Mouse (Mus musculus): ENCODE data around the gene Rbks. TPM values are rescaled to one million over a fixed set of nuclear protein-coding genes. Genes with fewer than 3 reads are reported as not detected.
A peak's percentile ranks its signal among the peaks of the same experiment; 100 is the strongest.

Rbks gene
- 10 to 100 TPM; 18.7 to 19.4 TPM for polyA plus RNA-seq (2017; shearing (Covaris generic))

GRCm38 (mm10) chr5:31696971-31697643 lies at the start of gene Rbks:
Gene Rbks (minus strand): TSS chr5:31697627.
- no peak for ATAC-seq

DNA sequence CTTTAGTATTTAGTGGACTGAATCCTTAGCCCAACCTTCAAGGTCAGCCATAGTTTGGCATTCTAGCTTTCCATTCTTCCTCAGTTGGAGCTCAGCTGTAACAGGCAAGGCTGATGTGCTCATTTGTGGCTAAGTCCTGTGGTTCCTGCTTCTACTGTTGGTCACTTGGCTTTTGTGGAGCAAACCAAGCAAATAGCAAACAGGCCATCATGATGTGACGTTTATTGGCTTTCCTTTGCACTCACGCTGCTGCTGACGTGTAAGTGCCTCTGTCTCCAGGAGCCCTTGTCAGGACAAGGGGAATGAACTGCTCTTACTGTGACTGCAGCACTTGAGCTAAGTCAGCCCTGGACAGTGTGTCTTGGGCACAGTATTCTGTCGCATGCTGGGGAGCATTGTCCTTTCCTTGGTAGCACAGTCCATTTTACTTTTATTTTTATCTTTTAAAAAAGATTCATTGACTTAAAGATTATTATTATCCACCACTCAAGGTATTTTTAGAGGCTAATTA lies 45.1 kb upstream of the Rbks start:
- ATAC-seq = no peak

GRCm38 (mm10) chr5:31741931-31742330 lies 44.5 kb upstream of the Rbks start:
- no peak for ATAC-seq

DNA sequence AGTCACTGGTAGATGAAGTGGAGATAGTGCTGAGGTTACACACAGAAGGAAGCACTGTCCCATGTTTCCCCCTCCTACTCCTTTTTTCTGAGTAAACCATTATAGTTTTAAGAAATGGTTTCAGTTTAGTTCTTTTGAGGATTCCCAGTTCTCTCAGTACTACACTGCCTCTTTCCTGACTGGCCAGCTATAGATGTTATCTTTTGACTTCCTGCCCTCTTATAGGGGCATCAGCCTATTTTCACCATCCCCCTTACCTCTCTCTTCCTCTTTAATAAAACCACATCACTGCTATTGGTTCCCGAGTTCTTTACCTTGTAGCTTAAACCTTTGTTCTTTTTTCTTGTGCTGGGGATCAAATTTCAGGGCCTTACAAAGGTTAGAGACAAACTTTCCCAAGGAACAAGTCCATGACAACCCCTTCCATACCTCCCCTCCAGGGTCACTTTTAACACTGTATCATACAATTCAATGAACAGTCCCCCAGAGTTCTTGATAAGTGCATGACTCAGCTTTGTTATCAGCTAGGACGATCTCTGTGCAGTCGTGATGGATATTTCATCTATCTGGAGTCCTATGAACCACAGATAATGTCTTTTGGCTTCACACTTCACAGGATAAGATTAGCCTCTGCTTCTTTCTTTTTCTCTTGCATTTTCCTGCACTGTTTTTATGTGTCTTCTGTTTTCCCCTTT lies 35.4 kb upstream of the Rbks start:
- ATAC-seq = peak; percentile 70

DNA sequence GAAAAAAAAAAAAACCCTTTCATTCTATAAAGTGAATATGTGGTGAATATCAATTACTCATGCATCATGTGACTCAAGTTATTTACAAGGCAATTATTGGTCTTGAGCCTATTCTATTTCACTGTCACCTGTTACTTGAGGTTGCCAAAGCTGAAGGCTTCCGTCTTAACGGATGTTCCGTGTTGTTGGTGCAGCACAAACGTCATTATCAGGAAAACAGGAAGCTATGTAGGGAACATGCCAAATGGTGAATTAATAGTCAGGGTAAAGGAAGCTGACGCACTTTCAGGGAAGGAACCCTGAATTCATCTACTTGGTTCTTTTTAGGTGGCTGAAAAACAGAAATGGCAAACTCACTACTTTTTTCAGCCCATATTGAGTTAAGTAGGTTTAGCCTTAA lies 30.0 kb upstream of the Rbks start:
- ATAC-seq = no peak

DNA sequence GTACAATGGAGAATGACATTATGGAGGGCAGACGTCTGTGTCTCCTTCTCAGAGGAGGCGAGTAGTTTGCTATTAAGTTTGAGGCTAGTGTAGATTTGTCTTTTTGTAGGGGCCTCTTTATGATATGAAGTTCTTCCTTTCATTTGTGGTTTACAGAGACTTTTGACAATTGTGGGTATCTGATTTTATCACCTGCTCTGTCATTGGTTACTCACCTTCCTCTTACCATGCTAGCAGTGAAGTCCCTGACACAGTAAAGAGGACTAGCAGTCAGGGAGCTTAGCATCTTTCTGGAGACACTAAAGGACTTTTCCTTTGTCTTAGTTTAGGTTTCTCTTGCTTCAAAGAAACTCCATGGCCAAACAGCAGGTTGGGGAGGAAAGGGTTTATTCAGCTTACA lies 28.5 kb upstream of the Rbks start:
- peak; percentile 89 for ATAC-seq

- ATAC-seq = no peak
These were observed 27.1 kb upstream of the Rbks start for GRCm38 (mm10) chr5:31724519-31724918.

DNA sequence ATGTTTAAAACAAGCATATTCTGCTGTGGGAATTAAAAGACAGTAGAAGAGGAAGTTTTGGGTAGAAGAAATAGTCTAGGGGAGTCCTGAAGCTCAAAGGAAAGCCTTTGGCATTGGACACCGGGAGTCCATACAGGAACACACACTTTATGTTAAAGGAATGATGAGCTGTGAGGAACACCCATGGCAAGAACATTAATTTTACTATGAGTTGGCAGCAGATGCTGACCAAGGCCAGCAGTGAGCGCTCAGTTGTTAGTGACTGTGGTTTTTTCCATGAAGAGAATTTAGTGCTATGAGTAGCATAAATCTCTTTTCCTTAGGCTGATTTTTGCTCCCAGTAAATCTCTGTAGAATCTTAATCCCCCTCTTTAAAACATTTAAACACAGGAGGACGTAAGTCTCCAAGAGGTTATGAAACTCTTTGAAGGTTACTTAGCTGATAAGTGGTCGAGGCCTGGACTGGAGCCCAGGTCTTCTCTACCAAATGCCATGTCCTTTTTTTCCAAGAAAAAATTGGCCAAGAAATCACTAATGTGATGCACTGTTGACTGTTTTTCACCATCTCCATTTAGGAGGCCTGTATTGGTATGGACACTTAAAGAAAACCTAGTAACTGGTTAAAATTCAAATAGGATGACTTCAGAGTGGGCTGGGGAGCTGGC lies 18.2 kb upstream of the Rbks start:
- no peak for ATAC-seq

DNA sequence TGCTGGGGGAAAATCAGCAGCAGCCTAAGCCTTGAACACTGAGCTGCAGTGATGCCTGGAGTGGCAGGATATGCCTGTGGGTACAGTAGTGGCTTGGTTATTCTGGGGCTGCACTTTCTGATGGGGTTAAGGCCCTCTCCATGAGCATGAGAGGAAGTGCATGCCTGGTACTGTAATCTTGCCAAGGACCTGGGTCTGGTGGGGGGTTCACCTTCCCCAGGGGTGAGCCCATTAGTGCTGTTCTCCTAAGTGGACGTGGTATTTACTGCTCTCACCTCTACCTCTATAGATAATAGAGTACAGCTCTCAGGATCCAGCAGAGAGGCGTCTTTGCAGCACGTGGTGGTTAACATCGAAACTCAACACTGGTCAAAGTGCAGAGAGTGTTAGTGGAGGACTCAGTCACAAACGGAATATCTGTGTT lies 16.4 kb upstream of the Rbks start:
- peak; percentile 86 for ATAC-seq

- ATAC-seq = peak; percentile 43
These were observed 15.9 kb upstream of the Rbks start for GRCm38 (mm10) chr5:31713280-31713711.

DNA sequence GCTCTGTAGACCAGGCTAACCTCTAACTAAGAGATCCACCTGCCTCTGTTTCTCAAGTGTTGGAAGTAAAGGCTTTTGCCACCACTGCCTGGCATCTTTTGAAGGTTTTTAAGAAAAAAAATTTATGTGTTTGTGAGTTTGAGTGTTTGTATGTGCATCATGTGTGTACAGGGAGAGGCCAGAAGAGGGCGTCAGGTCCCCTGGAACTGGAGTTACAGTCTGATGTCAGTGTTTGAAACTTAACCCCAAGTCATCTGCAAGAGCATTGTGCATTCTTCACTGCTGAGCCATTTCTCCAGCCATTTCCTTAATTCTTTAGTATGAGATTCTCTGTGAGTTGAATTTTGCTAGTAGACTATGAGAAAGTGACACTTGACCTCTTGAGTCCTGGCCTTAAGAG lies 12.0 kb upstream of the Rbks start:
- ATAC-seq = no peak

DNA sequence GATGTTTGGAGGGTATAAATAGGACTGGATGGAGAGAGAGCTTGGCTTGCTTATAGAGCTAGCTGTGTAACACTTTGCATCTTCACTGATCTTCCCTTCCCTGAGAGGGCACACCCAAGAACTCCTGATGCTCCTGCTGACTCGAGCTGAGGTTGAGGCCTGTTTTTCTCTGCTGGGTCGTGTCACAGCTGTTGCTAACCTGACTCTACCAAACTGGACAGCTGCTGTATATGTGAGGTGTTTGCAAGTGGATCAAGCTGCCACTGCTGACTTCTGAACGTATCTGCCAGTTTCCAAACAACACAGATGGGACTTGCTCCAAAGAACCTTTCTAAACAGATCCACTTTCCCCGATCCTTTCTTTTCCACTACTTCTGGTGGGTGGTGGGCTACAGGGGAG lies 9.4 kb upstream of the Rbks start:
- ATAC-seq = no peak

DNA sequence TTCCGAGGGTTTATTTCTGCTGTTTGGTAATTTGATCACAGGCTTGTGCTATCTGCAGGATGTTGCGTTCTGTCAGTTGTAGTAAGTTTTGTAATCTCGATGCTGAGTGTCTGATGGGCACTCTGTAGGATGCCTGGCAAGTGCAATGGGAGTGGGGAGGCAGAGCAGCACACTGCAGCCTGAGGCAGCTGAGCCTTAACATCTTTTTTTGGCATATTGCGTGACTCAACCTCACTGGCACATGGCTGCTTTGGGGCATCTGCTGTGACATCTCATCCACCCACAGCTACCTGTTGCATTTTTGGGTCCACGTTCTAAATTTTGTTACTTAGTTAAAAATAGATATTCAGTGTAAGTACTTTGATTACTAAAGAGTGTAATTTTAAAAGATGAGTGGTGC lies 7.5 kb upstream of the Rbks start:
- ATAC-seq = no peak

- no peak for ATAC-seq
These were observed 2.0 kb upstream of the Rbks start for GRCm38 (mm10) chr5:31699397-31699796.

GRCm38 (mm10) chr5:31698931-31699330 lies 1.5 kb upstream of the Rbks start:
- ATAC-seq = no peak

GRCm38 (mm10) chr5:31698297-31698726 lies 885 bp upstream of the Rbks start:
- peak; percentile 90 for ATAC-seq

DNA sequence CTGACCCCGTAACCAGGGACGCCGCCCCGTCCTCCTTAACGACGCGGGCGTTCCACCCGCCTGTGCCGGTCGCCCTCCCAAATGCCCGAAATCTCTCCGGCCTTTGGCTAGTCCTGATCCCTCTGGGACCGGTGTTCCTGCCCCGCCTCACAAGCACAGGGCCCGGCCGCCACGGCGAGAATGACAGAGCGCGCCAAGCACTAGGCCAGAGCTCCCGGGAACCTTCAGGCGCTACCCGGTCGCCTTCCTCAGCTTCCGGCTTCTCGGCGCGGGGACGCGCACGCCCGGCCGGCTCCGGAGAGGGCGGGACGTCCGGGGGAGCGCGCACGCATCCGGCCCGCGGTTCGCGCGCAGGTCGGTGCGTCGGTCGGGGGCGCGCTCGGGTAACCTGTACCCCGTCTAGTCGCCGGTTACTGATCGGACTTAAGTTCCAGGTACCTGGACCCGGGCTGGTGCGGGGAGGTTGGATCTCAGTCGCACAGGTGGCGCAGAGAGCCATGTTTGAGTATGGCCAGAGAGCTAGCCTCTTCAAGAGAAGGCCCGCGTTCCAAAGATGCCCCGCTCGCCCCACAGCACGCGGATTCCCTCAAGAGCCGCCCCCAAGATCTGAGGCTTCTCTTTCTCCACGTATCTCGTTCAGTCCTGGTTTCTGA lies 343 bp upstream of the Rbks start, which contains the start of gene Babam2:
TSS of gene Babam2 (plus strand) at position 41 of the 653 bp plus-strand sequence.
- ATAC-seq = peak; percentile 67

- ATAC-seq = no peak
These were observed 4.2 kb downstream of the Rbks start for GRCm38 (mm10) chr5:31693191-31693590.

DNA sequence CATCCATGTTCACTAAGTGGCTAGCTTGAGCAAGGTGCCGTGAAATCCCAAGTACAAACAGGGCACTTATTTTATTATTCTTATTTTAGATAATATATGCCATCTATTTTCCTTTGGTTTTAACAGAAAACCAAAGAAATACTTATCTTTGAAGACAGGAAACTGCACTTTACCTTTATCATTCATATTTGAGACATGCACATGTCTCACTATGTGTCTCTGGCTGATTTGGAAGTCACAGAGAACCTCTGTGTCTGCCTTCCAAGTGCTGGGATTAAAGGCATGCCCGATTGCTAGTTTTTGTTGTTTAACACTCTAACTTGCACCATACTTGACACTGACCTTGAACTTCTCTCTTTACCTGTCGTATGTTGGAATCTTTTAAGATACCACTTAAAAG lies 9.5 kb downstream of the Rbks start:
- ATAC-seq = no peak

GRCm38 (mm10) chr5:31686040-31686439 lies 11.4 kb downstream of the Rbks start:
- ATAC-seq = no peak

DNA sequence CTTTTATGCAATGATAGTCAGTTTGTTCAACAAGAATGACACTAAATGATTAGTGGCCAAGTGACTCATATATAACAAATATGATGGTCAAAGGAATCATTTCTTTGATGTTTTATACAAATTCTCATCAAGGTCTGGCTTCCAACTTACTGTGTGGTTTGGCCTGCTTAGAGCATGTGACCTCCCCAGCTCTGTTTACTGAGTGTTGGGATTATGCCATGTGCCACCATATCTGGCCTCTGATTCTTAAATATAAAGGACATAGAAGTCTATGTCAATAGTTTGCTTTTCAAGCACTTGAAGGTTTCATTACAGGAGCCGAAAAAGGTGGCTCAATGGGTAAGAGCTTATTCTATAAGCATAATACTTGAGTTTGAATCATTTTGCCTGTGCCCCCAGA lies 15.1 kb downstream of the Rbks start:
- ATAC-seq = no peak

GRCm38 (mm10) chr5:31680183-31680582 lies 17.2 kb downstream of the Rbks start:
- no peak for ATAC-seq

DNA sequence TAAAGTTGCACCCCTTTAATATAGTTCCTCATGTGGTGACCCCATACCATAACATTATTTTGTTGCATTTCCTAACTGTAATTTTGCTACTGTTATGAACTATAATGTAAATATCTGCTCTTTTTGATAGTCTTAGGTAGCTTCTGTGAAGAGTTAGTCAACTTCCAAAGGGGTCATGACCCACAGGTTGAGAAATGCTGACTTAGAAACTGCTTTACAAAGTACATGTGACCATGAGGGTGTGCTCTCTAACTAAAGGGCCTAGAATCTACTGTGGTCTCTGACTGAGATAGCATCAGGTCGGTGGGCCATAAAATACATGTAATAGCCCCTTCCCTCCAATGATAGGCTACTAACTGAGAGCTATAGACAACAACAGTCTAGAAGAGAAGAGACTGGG lies 19.4 kb downstream of the Rbks start:
- no peak for ATAC-seq

All from CD4-positive, CD25-positive, alpha-beta regulatory T cell, adult 4 months (primary cell).